ENCODE assay signal across 13 mouse cellular contexts in the genomic region with DNA sequence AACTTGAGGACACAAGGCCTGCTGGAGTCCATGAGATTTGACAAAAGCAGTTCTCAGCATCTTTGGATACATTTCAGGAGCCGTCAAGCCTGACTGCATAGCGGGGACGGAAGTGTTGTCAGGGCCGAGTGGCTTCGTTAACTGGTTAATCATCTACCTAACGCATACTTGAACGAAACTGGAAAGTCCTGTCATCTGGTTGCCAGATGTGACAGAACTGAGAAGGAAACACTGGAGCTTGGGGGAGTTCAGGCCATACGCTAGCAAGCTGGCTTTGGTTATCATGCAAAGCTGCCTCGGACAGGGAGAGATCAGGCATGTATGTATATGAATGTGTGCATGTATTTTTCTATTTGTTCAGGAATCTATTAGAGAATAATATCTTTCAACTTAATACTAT. TPM values are rescaled to one million over a fixed set of nuclear protein-coding genes. Genes with fewer than 3 reads are reported as not detected.
DNase-seq lines count a peak whose midpoint lies in the region; ATAC-seq and TF ChIP-seq lines count a peak whose summit lies in the region.
"Had no signal": no experiment of that assay in that cellular context is flagged by ENCODE, and none has a peak within 500 bp of the region (broad histone marks: within the 10 kb centered on the region; RNA-seq: fewer than 3 reads in every experiment).

No protein-coding gene starts in this region.

- TF ChIP-seq CTCF in brain, embryonic 14.5 days (IDR thresholded peaks at IDR 0.05; ENCODE audit: borderline replicate concordance, extremely low read depth, insufficient read depth, insufficient read length): no peak
- no peak for TF ChIP-seq CTCF in kidney, postnatal 0 days (IDR thresholded peaks at IDR 0.05; ENCODE audit: low read depth)
- TF ChIP-seq CTCF in lung, postnatal 0 days (IDR thresholded peaks at IDR 0.05): no peak

- WGBS in embryonic facial prominence, embryonic 14.5 days: 27% methylated on average over 9 of the region's 9 CpGs
- WGBS in kidney, postnatal 0 days: 40% methylated on average over 9 of the region's 9 CpGs
- WGBS in lung, postnatal 0 days: 49% methylated on average over 9 of the region's 9 CpGs
- WGBS in midbrain, embryonic 16.5 days: 64% methylated on average over 9 of the region's 9 CpGs
- WGBS in forebrain, embryonic 11.5 days: 67% methylated on average over 9 of the region's 9 CpGs

- H3K9ac ChIP-seq in embryonic facial prominence, embryonic 14.5 days (ENCODE audit: low read depth, low read length): no peak overlapping the region
- no peak overlapping the region for H3K9ac ChIP-seq in kidney, postnatal 0 days (ENCODE audit: low read depth, low read length)
- no peak overlapping the region for H3K9ac ChIP-seq in lung, postnatal 0 days (replicated peaks; ENCODE audit: low read depth)
- H3K9ac ChIP-seq in midbrain, embryonic 16.5 days (ENCODE audit: low read depth, low read length): no peak overlapping the region
- no peak overlapping the region for H3K9ac ChIP-seq in forebrain, embryonic 11.5 days (ENCODE audit: low read length)
- H3K9ac ChIP-seq: lung, embryonic 15.5 days had no signal

- peaks cover 7% of the 10 kb centered on the region; the same call in 1 of the 2 replicates for H3K9me3 ChIP-seq in embryonic facial prominence, embryonic 14.5 days (ENCODE audit: control insufficient read depth, low read length)
- H3K9me3 ChIP-seq in kidney, postnatal 0 days (replicated peaks; ENCODE audit: low read length): no peaks in the 10 kb centered on the region
- no peaks in the 10 kb centered on the region for H3K9me3 ChIP-seq in lung, postnatal 0 days (ENCODE audit: low read length)
- peaks cover 2% of the 10 kb centered on the region; the same call in 1 of the 2 replicates for H3K9me3 ChIP-seq in midbrain, embryonic 16.5 days (replicated peaks; ENCODE audit: control insufficient read depth, low read length, poor library complexity, severe bottlenecking)
- H3K9me3 ChIP-seq in forebrain, embryonic 11.5 days (ENCODE audit: control insufficient read depth, low read length): no peaks in the 10 kb centered on the region
- H3K9me3 ChIP-seq: lung, embryonic 15.5 days had no signal

- H3K4me2 ChIP-seq in embryonic facial prominence, embryonic 14.5 days (ENCODE audit: low read depth, low read length): no peak overlapping the region
- no peak overlapping the region for H3K4me2 ChIP-seq in kidney, postnatal 0 days (ENCODE audit: low read length)
- no peak overlapping the region for H3K4me2 ChIP-seq in lung, postnatal 0 days (replicated peaks; ENCODE audit: low read depth, low read length)
- H3K4me2 ChIP-seq in midbrain, embryonic 16.5 days (ENCODE audit: low read length): no peak overlapping the region
- H3K4me2 ChIP-seq in forebrain, embryonic 11.5 days (ENCODE audit: low read depth, low read length, severe bottlenecking): no peak overlapping the region
- H3K4me2 ChIP-seq: lung, embryonic 15.5 days had no signal

- 0 out of 2 replicates have a peak, but pooled peaks have one; percentile 53 for ATAC-seq in embryonic facial prominence, embryonic 14.5 days (ENCODE audit: low read depth)
- peak; percentile 73 for ATAC-seq in kidney, postnatal 0 days (replicated peaks; ENCODE audit: low FRiP score, low read depth)
- ATAC-seq in lung, postnatal 0 days: peak; percentile 86
- no peak for ATAC-seq in midbrain, embryonic 16.5 days
- ATAC-seq in megakaryocyte-erythroid progenitor cell, adult 5-6 weeks (replicated peaks; ENCODE audit: low FRiP score, low TSS enrichment, poor library complexity, severe bottlenecking): no peak
- ATAC-seq in forebrain, embryonic 11.5 days (replicated peaks; ENCODE audit: low FRiP score): no peak

- peak; percentile 11; the same call in 1 of the 2 replicates for TF ChIP-seq EP300 in lung, postnatal 0 days (IDR thresholded peaks at IDR 0.05)

- H3K4me3 ChIP-seq in embryonic facial prominence, embryonic 14.5 days (ENCODE audit: low read depth, low read length): no peak overlapping the region
- H3K4me3 ChIP-seq in kidney, postnatal 0 days (replicated peaks; ENCODE audit: low read depth, low read length): no peak overlapping the region
- no peak overlapping the region for H3K4me3 ChIP-seq in lung, postnatal 0 days (ENCODE audit: low read depth, low read length)
- no peak overlapping the region for H3K4me3 ChIP-seq in midbrain, embryonic 16.5 days (ENCODE audit: low read depth, low read length)
- H3K4me3 ChIP-seq in forebrain, embryonic 11.5 days (ENCODE audit: low read depth, low read length): no peak overlapping the region
- H3K4me3 ChIP-seq: lung, embryonic 15.5 days; myocyte had no signal

- no peaks in the 10 kb centered on the region for H3K36me3 ChIP-seq in embryonic facial prominence, embryonic 14.5 days (ENCODE audit: control insufficient read depth, insufficient read depth, low read length)
- no peaks in the 10 kb centered on the region for H3K36me3 ChIP-seq in kidney, postnatal 0 days (ENCODE audit: insufficient read depth, low read length)
- no peaks in the 10 kb centered on the region for H3K36me3 ChIP-seq in lung, postnatal 0 days (ENCODE audit: insufficient read depth, low read length)
- no peaks in the 10 kb centered on the region for H3K36me3 ChIP-seq in midbrain, embryonic 16.5 days (ENCODE audit: control insufficient read depth, insufficient read depth, low read length)
- no peaks in the 10 kb centered on the region for H3K36me3 ChIP-seq in forebrain, embryonic 11.5 days (ENCODE audit: control insufficient read depth, insufficient read depth, low read length)
- H3K36me3 ChIP-seq: lung, embryonic 15.5 days had no signal

- no peak for TF ChIP-seq POLR2A in brain, embryonic 14.5 days (IDR thresholded peaks at IDR 0.05; ENCODE audit: borderline replicate concordance, extremely low read depth, insufficient read depth, insufficient read length, poor library complexity, severe bottlenecking)

- no peaks in the 10 kb centered on the region for H3K27me3 ChIP-seq in embryonic facial prominence, embryonic 14.5 days (replicated peaks; ENCODE audit: control insufficient read depth, insufficient read depth, low read length)
- H3K27me3 ChIP-seq in kidney, postnatal 0 days (ENCODE audit: insufficient read depth, low read length): no peaks in the 10 kb centered on the region
- no peaks in the 10 kb centered on the region for H3K27me3 ChIP-seq in lung, postnatal 0 days (replicated peaks; ENCODE audit: insufficient read depth, low read length)
- H3K27me3 ChIP-seq in midbrain, embryonic 16.5 days (ENCODE audit: control insufficient read depth, insufficient read depth, low read depth, low read length): no peaks in the 10 kb centered on the region
- H3K27me3 ChIP-seq in forebrain, embryonic 11.5 days (ENCODE audit: control insufficient read depth, insufficient read depth, low read length): no peaks in the 10 kb centered on the region
- H3K27me3 ChIP-seq: lung, embryonic 15.5 days had no signal

- peak; percentile 35 for DNase-seq in brain, embryonic 14.5 days (ENCODE audit: low read depth)
- DNase-seq in embryonic facial prominence, embryonic 14.5 days (ENCODE audit: low spot score): peak; percentile 68
- peak; percentile 70 for DNase-seq in kidney, postnatal 0 days (ENCODE audit: low spot score)
- peak; percentile 81 for DNase-seq in lung, postnatal 0 days (ENCODE audit: low spot score)
- DNase-seq in heart, postnatal 36 days: no peak
- no peak for DNase-seq in forebrain, embryonic 11.5 days (ENCODE audit: low spot score)
- DNase-seq: layer of hippocampus, adult 9-11 months; right cerebral cortex, adult 18-20 months; thymus, adult 18-20 months had no signal

- intact Hi-C loops in heart, postnatal 36 days (cut with DNase I): no loop called here

- H3K4me1 ChIP-seq in embryonic facial prominence, embryonic 14.5 days (ENCODE audit: control insufficient read depth, insufficient read depth, low read length): no peaks in the 10 kb centered on the region
- H3K4me1 ChIP-seq in kidney, postnatal 0 days (replicated peaks; ENCODE audit: insufficient read depth, low read length): no peaks in the 10 kb centered on the region; the same call in 1 of the 2 replicates
- no peaks in the 10 kb centered on the region for H3K4me1 ChIP-seq in lung, postnatal 0 days (ENCODE audit: insufficient read depth, low read depth, low read length)
- no peaks in the 10 kb centered on the region for H3K4me1 ChIP-seq in midbrain, embryonic 16.5 days (ENCODE audit: control insufficient read depth, insufficient read depth, low read length)
- peaks cover 4% of the 10 kb centered on the region; the same call in 1 of the 2 replicates for H3K4me1 ChIP-seq in forebrain, embryonic 11.5 days (replicated peaks; ENCODE audit: control insufficient read depth, insufficient read depth, low read length)

- no peak overlapping the region for H3K27ac ChIP-seq in embryonic facial prominence, embryonic 14.5 days (replicated peaks; ENCODE audit: low read depth, low read length)
- 0 out of 2 replicates have a peak overlapping the region, but pooled peaks have one; percentile 6 for H3K27ac ChIP-seq in kidney, postnatal 0 days
- H3K27ac ChIP-seq in lung, postnatal 0 days (ENCODE audit: low read length): no peak overlapping the region
- no peak overlapping the region for H3K27ac ChIP-seq in midbrain, embryonic 16.5 days (ENCODE audit: low read length)
- no peak overlapping the region for H3K27ac ChIP-seq in forebrain, embryonic 11.5 days (ENCODE audit: low read depth, low read length)
- H3K27ac ChIP-seq: lung, embryonic 15.5 days had no signal

RNA-seq across cellular contexts. Expression of gene Ubl3, which starts 45.8 kb away (rescaled TPM):
- polyA plus RNA-seq in brain, embryonic 14.5 days (2012; rRNA removed): 37.2 and 44.5 TPM in 2 replicates
- polyA plus RNA-seq in embryonic facial prominence, embryonic 14.5 days (2014; fragmentation: Nextera tagmentation; extraction: Ambion mirVana): 73.2 and 73.8 TPM in 2 replicates
- polyA plus RNA-seq in kidney, postnatal 0 days (2015; fragmentation: Nextera tagmentation; extraction: Ambion mirVana): 100 and 104 TPM in 2 replicates
- polyA plus RNA-seq in lung, postnatal 0 days (2015; fragmentation: Nextera tagmentation; extraction: Ambion mirVana): 161 and 165 TPM in 2 replicates
- 79.9 and 84.3 TPM in 2 replicates for polyA plus RNA-seq in midbrain, embryonic 16.5 days (2015; fragmentation: Nextera tagmentation; extraction: Ambion mirVana)
- total RNA-seq in heart, postnatal 36 days (2021): 10 to 100 TPM; 90.7 to 96.1 TPM
- total RNA-seq in megakaryocyte-erythroid progenitor cell, adult 5-6 weeks (2014; fragmentation: Nextera tagmentation): 13.0 and 14.7 TPM in 2 replicates
- 19.3 and 20.6 TPM in 2 replicates for total RNA-seq in megakaryocyte-erythroid progenitor cell, adult 5-6 weeks (2017)
- polyA plus RNA-seq in forebrain, embryonic 11.5 days (2014; fragmentation: Nextera tagmentation; extraction: Ambion mirVana): 83.7 and 84.2 TPM in 2 replicates

Comparison
In these comparisons a context has a peak if more than half of its experiments do, and no peak if none do; other contexts are left out.
1. DNase-seq: peak in brain, embryonic 14.5 days (single experiment), embryonic facial prominence, embryonic 14.5 days (single experiment), kidney, postnatal 0 days (single experiment) and lung, postnatal 0 days (single experiment); none in heart, postnatal 36 days (0 of 2) and forebrain, embryonic 11.5 days (single experiment).
2. ATAC-seq: peak in embryonic facial prominence, embryonic 14.5 days (single experiment), kidney, postnatal 0 days (single experiment) and lung, postnatal 0 days (single experiment); none in midbrain, embryonic 16.5 days (single experiment), megakaryocyte-erythroid progenitor cell, adult 5-6 weeks (single experiment) and forebrain, embryonic 11.5 days (single experiment).